Mouse (Mus musculus): ENCODE data around the gene Ina. TPM values are rescaled to one million over a fixed set of nuclear protein-coding genes. Genes with fewer than 3 reads are reported as not detected.
"Not testable (repeated sequence)": the region's sequence is repeated elsewhere in the genome, so short reads cannot be mapped to it uniquely, and the experiment has no call there.

Ina gene
- polyA plus RNA-seq, 1 experiment, result 0.35 TPM

DNA sequence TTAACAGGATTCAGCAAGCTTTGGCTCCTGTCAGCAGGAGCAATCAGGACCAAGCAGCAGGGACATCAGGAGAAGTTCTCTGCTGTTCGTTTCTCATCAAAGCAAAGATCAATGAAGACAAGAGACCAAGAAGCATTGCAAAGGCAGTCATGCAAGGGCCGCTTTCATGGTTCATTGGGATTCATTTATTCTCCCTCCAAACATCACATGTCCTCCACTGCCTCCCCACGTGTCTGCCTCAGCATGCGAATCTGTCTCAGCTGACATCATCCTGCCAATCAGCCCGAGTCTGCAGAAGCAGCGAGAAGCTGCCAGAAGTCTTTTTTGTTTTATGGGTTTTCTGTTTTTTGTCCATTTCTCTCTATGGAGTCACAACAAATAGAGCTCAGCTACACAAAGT is 37.0 kb upstream of the Ina start:
- no peak for TF ChIP-seq POLR2A (IDR thresholded peaks at IDR 0.05; ENCODE audit: control insufficient read depth, low read depth, low read length)
- TF ChIP-seq CTCF (IDR thresholded peaks at IDR 0.05; ENCODE audit: control insufficient read depth, insufficient read depth, insufficient replicate concordance, low read depth, low read length), result no peak
- Histone ChIP-seq H3K36me3 (ENCODE audit: control insufficient read depth, insufficient read depth, low read length) (no peaks in the 10 kb centered on the region), H3K4me1 (ENCODE audit: control insufficient read depth, insufficient read depth, low read length) (peaks cover 2% of the 10 kb centered on the region; the same call in 1 of the 2 replicates), H3K27me3 (ENCODE audit: control insufficient read depth, insufficient read depth, low read length) (no peaks in the 10 kb centered on the region), H3K27ac (ENCODE audit: control insufficient read depth, insufficient read depth, low read depth, low read length) (no peak overlapping the region), H3K4me3 (ENCODE audit: control insufficient read depth, low read depth, low read length) (no peak overlapping the region)

DNA sequence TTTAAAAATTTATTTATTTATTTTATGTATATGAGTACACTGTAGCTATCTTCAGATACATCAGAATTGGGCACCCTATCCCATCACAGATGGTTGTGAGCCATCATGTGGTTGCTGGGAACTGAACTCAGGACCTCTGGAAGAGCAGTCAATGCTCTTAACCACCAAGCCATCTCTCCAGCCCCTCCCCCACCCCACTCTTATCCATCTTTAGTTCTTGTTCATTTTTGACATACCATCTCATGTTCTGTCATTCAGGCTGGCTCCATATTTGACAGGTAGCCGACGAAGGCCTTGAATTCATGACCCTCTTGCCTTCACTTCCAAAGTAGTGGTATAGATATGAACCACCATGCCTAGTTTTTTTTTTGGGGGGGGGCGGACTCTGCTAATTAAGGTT is 36.4 kb upstream of the Ina start:
- H3K4me1 ChIP-seq (ENCODE audit: control insufficient read depth, insufficient read depth, low read length); H3K36me3 ChIP-seq (ENCODE audit: control insufficient read depth, insufficient read depth, low read length); H3K4me3 ChIP-seq (ENCODE audit: control insufficient read depth, low read depth, low read length); H3K27ac ChIP-seq (ENCODE audit: control insufficient read depth, insufficient read depth, low read depth, low read length); H3K27me3 ChIP-seq (ENCODE audit: control insufficient read depth, insufficient read depth, low read length): not testable (repeated sequence)

DNA sequence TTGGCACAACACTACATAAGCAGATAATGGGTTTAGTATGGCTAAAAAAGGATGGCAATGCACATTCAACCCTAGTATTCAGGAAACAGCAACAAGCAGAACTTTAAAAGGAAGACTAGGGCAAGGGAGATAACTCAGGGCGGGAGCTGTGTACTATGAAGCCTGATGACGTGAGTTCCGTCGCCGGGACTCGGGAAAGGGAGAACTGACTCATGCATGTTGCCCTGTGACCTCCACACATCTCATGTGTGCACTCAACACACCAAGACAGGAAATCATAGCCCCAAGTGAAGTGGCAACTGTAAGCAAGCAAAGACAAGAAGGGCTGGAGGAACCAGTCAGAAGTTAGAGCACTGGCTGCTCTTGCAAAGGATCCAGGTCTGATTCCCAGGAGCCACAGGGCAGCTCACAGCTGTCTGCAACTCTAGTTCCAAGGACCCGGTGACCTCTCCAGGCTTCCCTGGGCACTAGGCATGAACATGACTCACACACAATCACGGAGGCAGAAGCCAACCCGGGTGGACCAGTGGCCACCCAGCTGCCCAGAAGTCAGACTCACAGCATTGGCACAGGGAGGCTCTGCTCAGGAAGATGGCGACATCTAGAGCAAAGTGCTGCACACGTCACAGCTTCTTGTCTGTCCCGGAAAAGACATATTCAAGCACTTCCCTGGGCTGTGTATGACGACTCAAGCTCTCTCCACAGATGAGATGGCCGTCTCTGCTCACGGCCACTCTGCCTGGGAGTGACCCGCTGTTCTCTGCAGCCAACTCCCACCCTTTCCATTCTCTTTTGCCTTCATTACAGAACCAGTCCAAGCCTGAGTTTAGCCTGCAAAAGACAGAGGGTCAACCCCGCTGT is 35.3 kb upstream of the Ina start:
- Histone ChIP-seq H3K4me1 (ENCODE audit: control insufficient read depth, insufficient read depth, low read length) (no peaks in the 10 kb centered on the region), H3K27me3 (ENCODE audit: control insufficient read depth, insufficient read depth, low read length) (no peaks in the 10 kb centered on the region), H3K4me3 (ENCODE audit: control insufficient read depth, low read depth, low read length) (no peak overlapping the region), H3K36me3 (ENCODE audit: control insufficient read depth, insufficient read depth, low read length) (no peaks in the 10 kb centered on the region), H3K27ac (ENCODE audit: control insufficient read depth, insufficient read depth, low read depth, low read length) (no peak overlapping the region)
- TF ChIP-seq POLR2A (IDR thresholded peaks at IDR 0.05; ENCODE audit: control insufficient read depth, low read depth, low read length), result no peak
- no peak for TF ChIP-seq CTCF (IDR thresholded peaks at IDR 0.05; ENCODE audit: control insufficient read depth, insufficient read depth, insufficient replicate concordance, low read depth, low read length)

DNA sequence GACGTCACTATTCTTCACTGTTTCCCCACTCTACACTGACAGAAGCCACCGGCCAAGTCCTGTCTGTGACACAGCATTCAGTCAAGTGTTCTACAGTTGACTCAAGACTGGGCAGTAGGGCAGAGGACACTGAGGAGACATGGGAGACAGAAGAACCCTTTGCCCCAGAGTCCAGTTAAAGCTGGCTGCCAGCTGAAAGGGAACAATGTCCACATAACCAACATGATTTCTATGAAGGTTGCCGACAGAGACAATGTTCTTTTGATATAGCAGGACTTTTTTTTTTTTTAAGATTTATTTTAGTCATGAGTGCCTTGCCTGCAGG is 34.8 kb upstream of the Ina start:
- Histone ChIP-seq H3K36me3 (ENCODE audit: control insufficient read depth, insufficient read depth, low read length) (no peaks in the 10 kb centered on the region), H3K4me1 (ENCODE audit: control insufficient read depth, insufficient read depth, low read length) (no peaks in the 10 kb centered on the region), H3K27me3 (ENCODE audit: control insufficient read depth, insufficient read depth, low read length) (no peaks in the 10 kb centered on the region), H3K4me3 (ENCODE audit: control insufficient read depth, low read depth, low read length) (no peak overlapping the region), H3K27ac (ENCODE audit: control insufficient read depth, insufficient read depth, low read depth, low read length) (no peak overlapping the region)
- no peak for TF ChIP-seq POLR2A (IDR thresholded peaks at IDR 0.05; ENCODE audit: control insufficient read depth, low read depth, low read length)
- TF ChIP-seq CTCF (IDR thresholded peaks at IDR 0.05; ENCODE audit: control insufficient read depth, insufficient read depth, insufficient replicate concordance, low read depth, low read length), result no peak

DNA sequence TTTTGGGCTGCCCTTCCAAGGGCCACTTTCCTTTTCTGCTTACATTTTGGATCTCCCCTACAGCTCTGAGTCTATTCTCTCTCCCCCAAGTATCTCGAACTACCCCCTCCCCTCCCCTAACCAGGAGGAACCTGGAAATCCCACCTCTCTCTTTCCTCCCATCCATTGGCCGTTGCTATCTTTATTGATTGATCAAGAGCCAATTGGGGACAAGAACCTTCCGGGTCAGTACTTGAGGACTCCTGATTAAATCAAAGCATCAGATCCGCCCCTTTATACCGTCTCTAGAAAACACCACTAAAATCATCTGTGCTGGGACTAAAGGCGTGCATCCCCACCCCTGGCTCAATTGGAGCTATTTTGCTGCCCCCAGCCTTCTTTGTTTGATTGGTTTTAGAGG is 33.0 kb upstream of the Ina start:
- Histone ChIP-seq H3K27ac (ENCODE audit: control insufficient read depth, insufficient read depth, low read depth, low read length) (no peak overlapping the region), H3K4me1 (ENCODE audit: control insufficient read depth, insufficient read depth, low read length) (no peaks in the 10 kb centered on the region), H3K36me3 (ENCODE audit: control insufficient read depth, insufficient read depth, low read length) (no peaks in the 10 kb centered on the region), H3K4me3 (ENCODE audit: control insufficient read depth, low read depth, low read length) (no peak overlapping the region), H3K27me3 (ENCODE audit: control insufficient read depth, insufficient read depth, low read length) (no peaks in the 10 kb centered on the region)
- TF ChIP-seq CTCF (IDR thresholded peaks at IDR 0.05; ENCODE audit: control insufficient read depth, insufficient read depth, insufficient replicate concordance, low read depth, low read length) (no peak), POLR2A (IDR thresholded peaks at IDR 0.05; ENCODE audit: control insufficient read depth, low read depth, low read length) (no peak)

DNA sequence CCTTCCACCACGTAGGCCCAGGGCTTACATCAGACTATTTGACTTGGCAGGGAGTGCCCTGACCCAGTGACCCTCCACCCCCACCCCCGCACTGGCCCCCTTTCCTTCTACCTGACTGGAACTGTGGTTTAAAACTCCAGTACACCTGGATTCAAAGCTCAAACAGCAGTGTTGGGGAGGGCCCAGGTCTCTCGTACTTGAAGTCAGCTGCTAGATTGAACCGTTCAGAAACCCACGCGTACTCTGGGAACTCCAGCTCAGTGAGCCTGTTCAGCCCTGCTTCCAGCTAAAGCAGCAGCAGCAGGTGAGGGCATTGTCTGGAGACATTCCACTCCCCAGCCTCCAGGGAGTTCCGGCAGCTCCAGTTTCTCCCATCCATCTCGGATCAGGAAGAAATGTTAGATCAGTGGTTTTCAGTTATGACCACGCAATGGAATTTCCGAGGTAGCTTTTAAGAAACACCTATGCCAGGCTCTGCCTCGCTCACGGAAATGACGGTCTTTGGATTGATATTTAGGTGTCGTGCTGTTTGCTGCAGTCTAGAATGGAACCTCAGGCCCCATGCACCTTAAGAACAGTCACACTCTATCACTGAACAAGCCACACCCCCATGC is 31.0 kb upstream of the Ina start:
- TF ChIP-seq POLR2A (IDR thresholded peaks at IDR 0.05; ENCODE audit: control insufficient read depth, low read depth, low read length) (no peak), CTCF (IDR thresholded peaks at IDR 0.05; ENCODE audit: control insufficient read depth, insufficient read depth, insufficient replicate concordance, low read depth, low read length) (no peak)
- no peak overlapping the region for H3K27ac ChIP-seq (ENCODE audit: control insufficient read depth, insufficient read depth, low read depth, low read length)
- no peaks in the 10 kb centered on the region for H3K4me1 ChIP-seq (ENCODE audit: control insufficient read depth, insufficient read depth, low read length)
- H3K36me3 ChIP-seq (ENCODE audit: control insufficient read depth, insufficient read depth, low read length), result no peaks in the 10 kb centered on the region
- H3K4me3 ChIP-seq (ENCODE audit: control insufficient read depth, low read depth, low read length), result no peak overlapping the region
- no peaks in the 10 kb centered on the region for H3K27me3 ChIP-seq (ENCODE audit: control insufficient read depth, insufficient read depth, low read length)

DNA sequence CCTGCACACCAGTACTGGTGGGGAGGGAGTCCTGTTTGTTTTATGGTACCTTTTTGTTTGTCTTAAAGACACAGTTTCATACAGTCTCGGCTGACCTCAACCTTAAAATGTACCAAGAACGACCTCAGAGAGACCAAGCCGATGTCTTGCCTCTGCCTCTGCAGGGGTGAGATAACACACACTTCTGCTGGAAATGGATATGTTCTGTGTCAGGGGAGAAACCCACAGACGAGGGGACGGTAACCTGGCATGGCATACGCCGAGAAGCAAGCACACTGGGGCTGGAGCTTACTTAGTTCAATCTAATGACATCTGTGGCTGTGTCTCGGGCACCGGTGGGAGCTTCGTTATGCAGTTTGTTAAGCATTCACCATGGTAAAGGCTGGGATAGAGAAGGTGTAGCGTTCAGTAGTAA is 30.5 kb upstream of the Ina start:
- no peak overlapping the region for H3K27ac ChIP-seq (ENCODE audit: control insufficient read depth, insufficient read depth, low read depth, low read length)
- H3K27me3 ChIP-seq (ENCODE audit: control insufficient read depth, insufficient read depth, low read length), result no peaks in the 10 kb centered on the region
- TF ChIP-seq CTCF (IDR thresholded peaks at IDR 0.05; ENCODE audit: control insufficient read depth, insufficient read depth, insufficient replicate concordance, low read depth, low read length), result no peak
- no peak for TF ChIP-seq POLR2A (IDR thresholded peaks at IDR 0.05; ENCODE audit: control insufficient read depth, low read depth, low read length)
- H3K4me3 ChIP-seq (ENCODE audit: control insufficient read depth, low read depth, low read length), result no peak overlapping the region
- no peaks in the 10 kb centered on the region for H3K36me3 ChIP-seq (ENCODE audit: control insufficient read depth, insufficient read depth, low read length)
- no peaks in the 10 kb centered on the region for H3K4me1 ChIP-seq (ENCODE audit: control insufficient read depth, insufficient read depth, low read length)
